Mouse (Mus musculus) stomach, postnatal 0 days (tissue): Measurements from ENCODE around the gene Hspe1. TPM values are rescaled to one million over a fixed set of nuclear protein-coding genes. Genes with fewer than 3 reads are reported as not detected.

Experiments used
- ATAC-seq: fragments of 200-750 bp; cut with Nextera tagmentation; 2 replicates; pipeline ENCODE4 v1.8.0; 2017; ENCODE audit not compliant: low FRiP score, low TSS enrichment
- DNase-seq: peaks from one replicate; pipeline ENCODE4 v3.0.0-alpha.2; 2016; ENCODE audit warnings: low spot score
- H3K27ac ChIP-seq: fragments of 300-500 bp; sonication (generic); replicated peaks from 2 replicates; pipeline ENCODE4 v1.5.1; 2014; ENCODE audit warnings: mild to moderate bottlenecking, control low read depth
- H3K27me3 ChIP-seq: fragments of 300-500 bp; sonication (generic); 2 replicates; pipeline ENCODE4 v1.6.1; 2014; ENCODE audit warnings: low read length; ENCODE audit not compliant: control insufficient read depth, insufficient read depth
- H3K36me3 ChIP-seq: fragments of 300-500 bp; sonication (generic); 2 replicates; pipeline ENCODE4 v1.6.1; 2014; ENCODE audit warnings: low read length, mixed read lengths; ENCODE audit not compliant: control insufficient read depth, insufficient read depth
- H3K4me1 ChIP-seq: fragments of 300-500 bp; sonication (generic); replicated peaks from 2 replicates; pipeline ENCODE4 v1.6.1; 2014; ENCODE audit warnings: antibody characterized with exemption; ENCODE audit not compliant: control insufficient read depth, insufficient read depth
- H3K4me2 ChIP-seq: fragments of 300-500 bp; sonication (generic); replicated peaks from 2 replicates; pipeline ENCODE4 v1.6.1; 2014; ENCODE audit warnings: low read depth, mild to moderate bottlenecking, control low read depth, moderate library complexity
- H3K4me3 ChIP-seq: fragments of 300-500 bp; sonication (generic); 2 replicates; pipeline ENCODE4 v1.5.1; 2014; ENCODE audit warnings: low read depth, low read length, control low read depth
- H3K9ac ChIP-seq: fragments of 300-500 bp; sonication (generic); 2 replicates; pipeline ENCODE4 v1.6.1; 2014; ENCODE audit warnings: mild to moderate bottlenecking, low read length, control low read depth, mixed read lengths
- H3K9me3 ChIP-seq: fragments of 300-500 bp; sonication (generic); 2 replicates; pipeline ENCODE4 v1.6.1; 2016; ENCODE audit warnings: low read length; ENCODE audit not compliant: control insufficient read depth
- CTCF ChIP-seq: IDR thresholded peaks from 2 replicates; pipeline ENCODE4 v1.5.1; 2016; ENCODE audit warnings: antibody characterized with exemption, low read depth, mild to moderate bottlenecking, moderate library complexity
- EP300 ChIP-seq: optimal IDR thresholded peaks from 2 replicates; pipeline ENCODE3; 2016; ENCODE audit warnings: antibody characterized with exemption
- WGBS: fragments of 180-500 bp; shearing (Covaris S2); extraction: QIAGEN DNeasy Blood & Tissue Kit; methylation state at CpG from one replicate; pipeline ENCODE4 v1.1.7; 2014; 5-methylcytosine and 5-hydroxymethylcytosine counted together
- polyA plus RNA-seq: library from polyadenylated mRNA; unstranded; fragments of >200 nt; fragmentation: Nextera tagmentation; extraction: Ambion mirVana; gene quantifications from 2 replicates; pipeline ENCODE4 v1.2.1, GENCODE M21; 2015

Gene Hspe1
- polyA plus RNA-seq, 1 experiment from 2014 or later: 324 TPM

DNA sequence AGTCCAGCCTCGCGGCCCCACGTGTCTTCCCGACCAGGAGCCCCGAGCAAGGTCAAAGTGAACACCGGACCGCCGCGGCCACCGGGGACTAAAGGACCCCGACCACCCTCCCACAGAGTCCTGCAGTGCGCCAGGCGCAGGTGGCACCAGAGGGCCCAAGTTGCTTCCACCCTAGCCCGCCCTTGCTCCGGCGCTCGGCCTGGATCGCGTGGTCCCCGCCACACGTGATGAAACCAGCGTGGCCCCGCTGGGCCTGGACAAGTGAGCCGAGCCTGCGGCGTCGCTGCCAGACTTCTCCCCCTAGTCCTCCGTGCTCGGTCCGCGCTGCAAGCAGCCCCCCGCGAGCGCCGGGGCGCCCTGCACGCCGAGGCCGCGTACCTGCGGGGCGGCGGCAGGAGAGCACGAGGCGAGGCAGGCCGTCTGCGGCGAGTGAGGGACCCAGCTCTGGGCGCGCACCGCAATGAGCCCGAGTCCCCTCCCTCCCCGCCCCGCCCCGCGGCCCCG is 479 bp upstream of the Hspe1 start:
- no peak for DNase-seq
- Histone ChIP-seq H3K4me2 (peak overlapping the region; percentile 87), H3K36me3 (peaks cover 15% of the 10 kb centered on the region), H3K9ac (peak overlapping the region; percentile 89), H3K4me1 (0 out of 2 replicates have a peak, but pooled peaks cover 4% of the 10 kb centered on the region), H3K27me3 (no peaks in the 10 kb centered on the region), H3K4me3 (peak overlapping the region; percentile 92), H3K9me3 (no peaks in the 10 kb centered on the region), H3K27ac (peak overlapping the region; percentile 98)
- TF ChIP-seq EP300 (no peak), CTCF (no peak)
- under 1% methylated on average over 39 of the region's 57 CpGs for WGBS
- ATAC-seq: peak; percentile 62

GRCm38 (mm10) chr1:55088611-55089497 is 922 bp downstream of the Hspe1 start:
- ATAC-seq: no peak
- TF ChIP-seq CTCF (no peak), EP300 (no peak)

GRCm38 (mm10) chr1:55089498-55090064 is 1.6 kb downstream of the Hspe1 start:
- no peak for ATAC-seq

More at GRCm38 (mm10) chr1:55088611-55089497, 922 bp downstream of the Hspe1 start:
- peak overlapping the region; percentile 98 for H3K27ac ChIP-seq
- no peaks in the 10 kb centered on the region for H3K27me3 ChIP-seq
- peak overlapping the region; percentile 69 for H3K4me2 ChIP-seq
- H3K9ac ChIP-seq: peak overlapping the region; percentile 89
- no peak for DNase-seq
- 0 out of 2 replicates have a peak, but pooled peaks cover 6% of the 10 kb centered on the region for H3K36me3 ChIP-seq
- 4% methylated on average over 16 of the region's 16 CpGs for WGBS
- 0 out of 2 replicates have a peak, but pooled peaks cover 4% of the 10 kb centered on the region for H3K4me1 ChIP-seq
- peak overlapping the region; percentile 92 for H3K4me3 ChIP-seq
- H3K9me3 ChIP-seq: no peaks in the 10 kb centered on the region

DNA sequence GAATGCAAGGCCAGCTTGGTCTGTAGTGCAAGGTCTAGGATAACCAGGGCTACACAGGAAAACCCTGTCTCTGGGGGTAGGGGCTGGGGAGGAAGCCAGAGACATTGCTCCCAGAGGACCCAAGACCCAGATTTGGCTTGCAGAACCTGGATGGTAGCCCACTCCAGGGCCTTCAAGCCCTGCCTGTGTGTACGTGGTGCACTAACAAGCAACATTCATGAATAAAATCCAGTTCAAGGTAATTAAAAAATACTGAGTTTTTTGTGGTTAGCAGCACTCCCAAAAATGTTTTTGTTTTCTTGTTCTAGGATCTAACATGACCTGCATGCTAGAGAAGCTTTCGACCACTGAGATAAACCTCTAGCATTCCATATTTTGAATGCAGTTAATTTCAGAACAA is 4.1 kb downstream of the Hspe1 start:
- ATAC-seq: no peak
- Histone ChIP-seq H3K4me3 (no peak overlapping the region), H3K9ac (no peak overlapping the region), H3K27ac (no peak overlapping the region), H3K4me1 (0 out of 2 replicates have a peak, but pooled peaks cover 2% of the 10 kb centered on the region), H3K4me2 (no peak overlapping the region), H3K27me3 (no peaks in the 10 kb centered on the region), H3K9me3 (no peaks in the 10 kb centered on the region), H3K36me3 (no peaks in the 10 kb centered on the region)
- TF ChIP-seq EP300 (no peak), CTCF (no peak)
- 91% methylated on average over 2 of the region's 2 CpGs for WGBS
- no peak for DNase-seq

More at GRCm38 (mm10) chr1:55089498-55090064, 1.6 kb downstream of the Hspe1 start:
- Histone ChIP-seq H3K9me3 (no peaks in the 10 kb centered on the region), H3K27ac (peak overlapping the region; percentile 1; the same call in 1 of the 2 replicates), H3K4me2 (peak overlapping the region; percentile 69), H3K27me3 (no peaks in the 10 kb centered on the region), H3K4me3 (peak overlapping the region; percentile 92; the same call in 1 of the 2 replicates), H3K36me3 (0 out of 2 replicates have a peak, but pooled peaks cover 2% of the 10 kb centered on the region), H3K4me1 (0 out of 2 replicates have a peak, but pooled peaks cover 4% of the 10 kb centered on the region), H3K9ac (no peak overlapping the region)
- TF ChIP-seq CTCF: no peak
- TF ChIP-seq EP300: no peak
- DNase-seq: no peak
- 77% methylated on average over 5 of the region's 5 CpGs for WGBS

GRCm38 (mm10) chr1:55092469-55092868 is 4.5 kb downstream of the Hspe1 start:
- H3K36me3 ChIP-seq: no peaks in the 10 kb centered on the region
- no peak overlapping the region for H3K27ac ChIP-seq
- H3K27me3 ChIP-seq: no peaks in the 10 kb centered on the region
- WGBS: 59% methylated on average over 1 of the region's 1 CpGs
- H3K4me3 ChIP-seq: no peak overlapping the region
- no peak for DNase-seq
- H3K9me3 ChIP-seq: no peaks in the 10 kb centered on the region
- TF ChIP-seq EP300: no peak
- TF ChIP-seq CTCF: no peak
- H3K9ac ChIP-seq: no peak overlapping the region
- no peak overlapping the region for H3K4me2 ChIP-seq
- no peak for ATAC-seq
- H3K4me1 ChIP-seq: 0 out of 2 replicates have a peak, but pooled peaks cover 2% of the 10 kb centered on the region
